Mouse (Mus musculus) 3T3-L1 (cell line): ENCODE data around the gene Nthl1.

ENCODE experiments used
- DNase-seq: peaks from one replicate; pipeline ENCODE4 v3.0.0-alpha.2; 2015; ENCODE audit warnings: low read depth, low spot score

The Nthl1 gene

DNA sequence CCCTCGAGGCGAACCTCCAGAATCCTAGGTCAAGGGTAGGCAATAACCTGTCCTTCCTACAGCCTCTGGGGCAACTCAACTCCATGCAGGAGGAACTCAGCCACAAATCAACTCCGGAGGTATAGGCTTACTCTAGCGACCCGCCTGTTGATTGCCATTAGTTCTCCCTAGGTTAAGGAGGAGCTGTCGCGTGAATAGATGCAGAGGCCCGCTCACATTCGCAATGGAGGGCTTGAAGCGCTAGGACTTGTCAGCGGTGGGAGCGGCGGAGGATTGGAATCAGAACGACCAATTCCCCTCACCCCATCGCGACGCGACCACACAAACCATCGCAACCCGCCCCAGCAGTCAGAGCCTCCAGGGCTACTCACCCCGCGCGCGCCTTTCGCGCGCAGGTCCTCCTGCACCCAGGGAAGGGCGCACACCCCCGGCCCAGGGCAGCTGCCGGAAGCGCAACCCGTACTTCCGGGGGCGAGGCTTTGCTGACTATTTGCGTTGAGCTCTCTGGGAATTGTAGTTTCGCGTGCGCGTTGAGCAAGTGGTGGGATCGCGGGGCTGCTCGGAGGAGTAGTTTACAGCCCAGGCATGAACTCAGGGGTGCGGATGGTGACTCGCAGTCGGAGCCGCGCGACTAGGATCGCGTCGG, at the start of gene Nthl1, which contains the start of gene Tsc2:
Gene Nthl1, plus strand, starts transcription at position 514 of the 646 bp plus-strand sequence.
Gene Tsc2, minus strand, starts transcription at position 464 of the 646 bp plus-strand sequence.
- DNase-seq = peak; percentile 88

DNA sequence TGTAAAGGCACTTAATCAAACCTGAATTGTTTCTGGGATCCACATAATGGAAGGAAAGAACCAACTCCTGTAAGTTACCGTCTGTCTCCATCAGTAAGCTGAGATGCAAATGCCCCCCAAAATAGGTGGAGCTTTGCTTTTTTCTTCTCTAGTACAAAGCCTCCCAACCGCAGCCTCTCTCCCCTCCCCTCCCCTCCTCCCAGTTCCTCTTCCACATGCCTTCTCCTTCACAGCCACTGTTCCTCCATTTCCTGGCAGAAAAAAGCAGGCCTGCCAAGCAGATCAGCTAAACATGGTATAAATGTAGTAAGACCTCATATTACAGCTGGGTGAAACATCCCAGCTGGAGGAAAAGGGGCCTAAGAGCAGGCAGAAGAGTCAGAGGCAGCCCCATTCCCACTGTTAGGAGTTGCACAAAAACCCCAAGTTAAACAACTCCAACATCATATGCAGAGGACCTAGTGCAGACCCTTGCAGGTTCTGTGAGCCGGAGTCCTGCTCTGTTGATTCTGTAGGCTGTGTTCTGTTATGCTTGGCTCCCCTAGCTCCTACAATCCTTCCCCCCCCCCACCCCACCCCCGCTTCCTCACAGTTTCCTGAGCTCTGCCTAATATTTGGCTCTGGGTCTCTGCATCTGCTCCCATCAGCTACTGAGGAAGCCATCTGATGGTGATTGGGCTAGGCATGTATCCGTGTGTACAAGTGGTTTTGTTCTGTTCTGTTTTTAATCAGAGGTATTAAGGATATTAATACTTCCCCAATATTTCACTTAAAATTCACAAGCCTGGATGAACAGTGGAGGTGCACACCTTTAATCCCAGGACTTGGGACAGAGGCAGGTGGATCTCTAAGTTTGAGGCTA, 48.6 kb upstream of the Nthl1 start:
- no peak for DNase-seq

DNA sequence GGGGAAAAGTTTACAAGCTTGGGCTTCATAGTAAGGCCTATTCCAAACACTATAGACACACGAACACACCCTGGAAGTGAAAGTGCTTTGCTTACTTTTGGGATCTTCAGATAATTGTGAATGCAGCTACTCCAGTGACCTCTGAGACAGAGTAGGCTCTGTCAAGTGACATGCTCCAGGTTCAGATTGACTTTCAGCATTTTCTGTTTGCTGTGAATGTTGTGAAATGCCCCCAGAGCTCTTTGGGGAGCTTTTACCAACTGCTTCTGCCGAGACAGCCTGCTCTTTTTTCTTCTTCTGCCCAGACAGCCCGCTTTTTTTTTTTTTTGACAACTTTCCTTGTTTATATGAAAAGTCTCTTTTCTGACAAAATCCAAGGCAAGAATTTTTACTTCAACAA, 48.0 kb upstream of the Nthl1 start:
- DNase-seq = no peak

DNA sequence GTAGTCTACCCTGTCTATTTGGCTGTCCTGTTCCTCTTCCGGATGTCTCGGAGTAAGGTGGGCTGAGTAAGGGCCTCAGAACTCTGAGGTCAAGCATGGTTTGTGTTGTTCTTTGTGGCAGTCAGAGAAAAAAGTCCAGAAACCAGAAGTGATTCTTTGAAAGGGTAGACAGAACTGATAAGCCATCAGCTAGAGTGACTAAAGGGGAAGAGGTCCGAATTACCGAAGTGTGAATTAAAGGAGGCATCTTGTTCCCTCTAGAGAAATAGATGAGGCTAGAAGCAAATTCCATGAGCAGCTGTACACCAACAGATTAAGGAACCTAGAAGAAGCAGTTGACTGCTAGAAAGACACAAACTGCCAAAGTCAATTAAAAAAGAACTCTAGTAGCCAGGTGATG, 45.9 kb upstream of the Nthl1 start:
- no peak for DNase-seq

DNA sequence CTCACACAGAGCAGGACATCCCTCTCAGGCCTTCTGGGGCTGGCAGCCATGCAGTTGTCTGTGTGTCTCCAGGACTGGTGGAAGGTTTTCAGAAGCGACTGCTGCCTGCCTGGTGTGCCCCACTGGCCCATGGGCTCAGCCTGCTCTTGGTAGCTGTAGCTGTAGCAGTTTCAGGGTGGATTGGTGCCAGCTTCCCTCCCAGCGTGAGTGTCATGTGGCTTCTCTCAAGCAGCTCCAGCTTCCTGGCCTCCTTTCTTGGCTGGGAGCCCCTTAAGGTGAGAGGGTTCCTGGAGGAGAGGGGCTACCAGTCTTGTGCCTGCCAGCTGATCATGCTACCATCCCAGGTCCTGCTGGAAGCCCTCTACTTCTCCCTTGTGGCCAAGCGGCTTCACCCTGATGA, 41.5 kb upstream of the Nthl1 start:
- DNase-seq = no peak

DNA sequence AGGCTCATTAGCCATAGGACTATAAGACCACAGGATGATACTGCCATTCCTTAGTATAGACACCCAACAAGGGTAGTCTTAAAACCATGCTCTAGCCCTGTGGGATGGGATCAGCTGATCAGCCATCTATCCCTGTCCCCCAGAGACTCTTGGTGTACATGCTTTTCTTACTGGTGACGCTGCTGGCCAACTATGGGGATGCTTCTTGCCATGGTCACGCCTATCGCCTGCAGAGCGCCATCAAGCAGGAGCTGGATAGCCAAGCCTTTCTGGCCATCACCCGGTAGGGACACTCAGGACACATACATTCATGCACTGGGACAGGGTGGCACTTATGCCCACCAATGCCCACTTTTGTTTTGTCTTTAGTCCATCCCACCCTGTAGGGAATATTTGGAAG, 40.8 kb upstream of the Nthl1 start:
- DNase-seq = no peak

DNA sequence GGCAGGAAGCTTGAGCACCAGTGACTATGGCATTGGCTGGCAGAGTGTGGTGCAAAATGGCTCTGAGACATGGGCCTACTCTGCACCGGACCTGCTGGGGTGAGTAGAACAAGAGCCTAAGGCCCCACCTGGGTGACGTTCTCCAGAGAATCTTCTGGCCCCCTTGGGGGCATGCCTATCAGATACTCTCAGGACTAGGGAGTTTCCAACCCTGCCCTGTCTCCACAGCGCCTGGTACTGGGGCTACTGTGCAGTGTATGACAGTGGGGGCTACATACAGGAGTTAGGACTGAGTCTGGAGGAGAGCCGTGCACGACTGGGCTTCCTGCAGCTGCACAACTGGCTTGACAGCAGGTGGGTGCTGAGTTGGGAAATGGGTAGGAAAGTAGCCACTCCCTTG, 39.2 kb upstream of the Nthl1 start:
- no peak for DNase-seq

DNA sequence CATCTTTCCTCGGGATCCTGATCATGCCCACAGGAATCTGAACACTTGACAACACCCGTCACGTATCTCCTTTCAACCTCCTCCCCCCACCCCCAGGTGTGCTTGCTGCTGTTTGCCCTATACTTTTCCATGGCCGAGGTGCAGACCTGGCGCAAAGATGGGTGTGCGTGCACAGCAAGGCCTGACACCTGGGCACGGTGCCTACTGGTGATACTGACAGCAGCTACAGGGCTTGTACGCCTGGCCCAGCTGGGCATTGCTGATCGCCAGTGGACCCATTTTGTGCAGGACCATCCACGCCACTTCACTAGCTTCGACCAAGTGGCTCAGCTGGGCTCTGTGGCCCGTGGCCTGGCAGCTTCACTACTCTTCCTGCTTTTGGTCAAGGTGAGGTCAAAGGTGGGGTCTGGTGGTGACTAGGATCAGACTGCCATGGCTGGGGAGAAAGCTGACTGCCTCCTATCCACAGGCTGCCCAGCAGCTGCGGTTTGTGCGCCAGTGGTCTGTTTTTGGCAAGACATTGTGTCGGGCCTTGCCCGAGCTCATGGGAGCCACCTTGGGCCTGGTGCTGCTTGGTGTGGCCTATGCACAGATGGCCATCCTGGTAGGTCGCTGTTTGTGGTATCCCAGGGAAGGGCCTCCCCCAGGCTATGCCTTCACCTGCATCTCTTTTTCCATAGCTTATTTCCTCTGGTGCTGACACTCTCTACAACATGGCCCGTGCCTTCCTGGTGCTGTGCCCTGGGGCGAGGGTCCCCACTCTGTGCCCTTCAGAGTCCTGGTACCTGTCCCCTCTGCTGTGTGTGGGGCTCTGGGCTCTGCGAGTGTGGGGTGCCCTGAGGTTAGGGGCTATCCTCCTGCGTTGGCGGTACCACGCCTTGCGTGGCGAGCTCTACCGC, 38.2 kb upstream of the Nthl1 start:
- DNase-seq = no peak

DNA sequence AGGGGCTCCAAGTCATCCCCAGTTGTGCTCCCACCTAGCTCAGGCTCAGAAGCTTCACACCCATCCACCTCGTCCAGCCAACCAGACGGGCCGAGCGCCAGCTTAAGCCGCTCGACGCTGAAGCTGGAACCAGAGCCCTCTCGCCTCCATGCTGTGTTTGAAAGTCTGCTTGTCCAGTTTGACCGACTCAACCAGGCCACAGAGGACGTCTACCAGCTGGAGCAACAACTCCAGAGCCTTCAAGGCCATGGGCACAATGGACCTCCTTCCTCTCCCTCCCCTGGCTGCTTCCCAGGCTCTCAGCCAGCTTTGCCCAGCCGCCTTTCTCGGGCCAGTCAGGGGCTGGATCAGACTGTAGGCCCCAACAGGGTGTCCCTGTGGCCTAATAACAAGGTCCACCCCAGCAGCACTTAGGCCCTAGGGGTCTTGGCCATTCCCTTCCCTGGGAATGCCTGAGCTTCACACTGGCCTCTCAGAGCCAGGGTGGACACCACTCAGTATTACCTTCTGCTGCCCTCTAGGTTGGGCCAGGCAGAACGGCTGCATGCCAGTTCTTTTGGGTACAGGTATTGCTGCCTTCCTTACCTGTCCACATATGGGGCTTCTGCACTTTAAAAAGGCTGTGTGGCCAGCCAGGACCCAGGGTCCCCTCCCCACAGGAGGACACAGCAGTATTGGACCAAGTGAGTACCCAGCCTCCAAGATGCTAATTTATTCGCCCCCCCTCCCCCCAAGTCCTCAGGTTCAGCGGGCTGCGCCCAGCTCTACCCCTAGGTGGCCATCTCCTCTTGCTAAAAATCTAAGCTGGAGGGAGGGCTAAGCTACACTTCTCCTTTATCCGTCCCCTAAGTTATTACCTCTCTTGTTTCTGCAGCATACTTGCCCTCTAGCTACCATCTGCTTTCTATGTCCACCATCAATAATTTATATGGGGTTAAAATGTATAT, 37.1 kb upstream of the Nthl1 start:
- peak; percentile 24 for DNase-seq

DNA sequence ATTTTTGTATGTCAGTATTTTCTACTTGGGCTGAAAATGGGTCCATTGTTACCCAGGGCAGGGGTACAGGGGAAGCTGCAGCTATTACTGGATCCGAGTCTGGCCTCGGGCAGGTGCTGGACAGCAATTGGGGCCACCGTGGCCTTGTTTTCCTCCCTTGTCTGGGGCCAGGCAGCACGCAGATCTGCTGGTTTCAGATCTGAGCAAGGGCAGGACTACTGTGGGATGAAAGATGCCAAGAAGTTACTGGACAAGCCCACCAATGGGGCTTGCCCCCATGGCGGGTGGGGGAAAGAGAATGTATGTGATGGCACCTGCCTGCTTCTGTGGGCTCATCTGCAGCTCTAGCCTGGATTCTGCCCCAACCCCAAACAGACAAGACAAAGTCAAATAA, 36.4 kb upstream of the Nthl1 start:
- no peak for DNase-seq

DNA sequence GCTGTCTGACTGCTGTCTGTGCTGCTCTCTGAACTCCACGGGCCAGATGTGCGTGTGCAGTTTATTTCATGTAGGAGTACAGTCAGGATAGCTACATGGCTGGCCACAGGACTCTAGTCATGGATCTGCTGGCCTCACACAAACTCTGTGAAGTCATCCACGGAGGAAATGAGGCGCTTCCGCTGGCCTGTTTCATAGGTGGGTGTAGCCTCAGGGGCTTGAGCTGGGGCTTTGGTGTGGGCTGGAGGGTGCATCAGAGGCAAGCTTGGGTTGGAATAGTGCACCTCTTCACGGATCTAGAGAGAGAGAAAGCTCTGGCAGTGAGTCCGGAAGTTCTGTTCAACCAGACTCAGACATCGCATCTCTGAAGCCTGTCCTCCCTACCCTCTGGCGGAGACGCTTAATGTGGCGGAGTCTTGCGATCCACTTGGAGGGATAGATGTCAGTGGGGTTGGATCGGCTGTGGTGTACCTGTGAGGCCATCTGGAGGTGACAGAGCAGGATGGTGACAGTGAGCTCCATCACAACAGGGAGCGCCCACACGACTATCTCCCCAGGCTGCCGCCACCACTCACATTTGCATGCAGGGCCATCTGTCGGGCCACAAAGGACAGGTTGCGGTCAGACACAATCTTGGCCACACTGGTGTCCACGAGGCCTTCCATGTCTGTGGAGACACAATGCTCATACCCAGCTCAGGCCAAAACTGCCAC, 35.9 kb upstream of the Nthl1 start:
- no peak for DNase-seq

DNA sequence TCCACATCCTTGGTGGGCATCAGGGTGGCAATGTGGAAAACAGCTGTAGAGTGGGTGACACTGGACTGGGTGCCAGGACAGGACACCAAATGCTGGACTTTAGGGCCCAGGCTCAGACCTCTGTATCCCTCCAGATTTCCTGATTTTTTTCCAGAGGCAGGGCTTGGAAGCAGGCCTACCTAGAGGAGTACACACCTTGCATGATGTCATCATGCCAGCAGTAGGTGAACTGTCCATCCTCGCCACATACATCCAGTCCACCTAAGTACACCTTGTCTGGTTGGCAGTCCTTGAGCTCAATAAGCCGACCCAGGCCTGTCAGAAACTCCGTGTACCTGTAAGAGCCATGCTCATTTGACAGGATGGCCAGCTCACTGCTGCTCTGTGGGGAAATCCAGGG, 34.5 kb upstream of the Nthl1 start:
- DNase-seq = no peak

DNA sequence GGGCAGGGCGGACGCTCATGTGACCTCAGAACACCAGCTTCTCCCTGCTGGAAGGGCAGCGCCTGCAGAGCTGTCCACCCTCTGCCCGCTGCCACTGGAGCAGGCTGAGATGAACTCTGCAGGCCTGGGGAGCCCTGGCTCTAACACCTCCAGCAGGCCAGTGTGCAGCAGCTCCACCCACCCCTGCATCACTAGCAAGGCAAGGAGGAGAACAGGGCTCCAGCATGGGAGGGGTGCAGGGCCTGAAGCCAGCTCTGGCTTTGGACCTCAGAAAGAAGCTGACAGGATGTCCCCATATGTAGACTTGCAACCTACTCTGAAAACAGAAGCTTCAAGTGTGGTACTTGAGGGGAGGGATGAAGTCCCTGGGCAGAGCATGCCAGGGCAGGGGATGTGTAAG, 32.0 kb upstream of the Nthl1 start:
- no peak for DNase-seq

DNA sequence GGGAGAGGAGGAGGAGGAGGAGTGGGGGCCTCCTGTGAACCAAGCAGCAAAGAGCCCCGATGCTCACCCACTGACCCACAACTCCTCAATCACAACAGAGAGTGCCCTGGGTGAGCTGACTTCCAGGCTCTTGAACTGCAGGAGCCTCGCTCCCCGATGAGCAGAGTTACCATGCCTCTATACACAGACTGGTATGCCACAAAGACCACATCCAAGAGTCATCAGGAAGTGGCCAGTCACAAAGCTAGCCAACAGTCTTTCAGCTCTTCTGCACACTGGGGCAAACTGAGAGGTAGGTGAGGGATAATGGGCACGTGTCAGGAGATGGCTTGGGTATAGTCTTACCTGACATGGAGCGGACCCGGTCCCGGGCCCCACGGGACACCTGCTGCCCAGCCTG, 28.5 kb upstream of the Nthl1 start:
- no peak for DNase-seq

DNA sequence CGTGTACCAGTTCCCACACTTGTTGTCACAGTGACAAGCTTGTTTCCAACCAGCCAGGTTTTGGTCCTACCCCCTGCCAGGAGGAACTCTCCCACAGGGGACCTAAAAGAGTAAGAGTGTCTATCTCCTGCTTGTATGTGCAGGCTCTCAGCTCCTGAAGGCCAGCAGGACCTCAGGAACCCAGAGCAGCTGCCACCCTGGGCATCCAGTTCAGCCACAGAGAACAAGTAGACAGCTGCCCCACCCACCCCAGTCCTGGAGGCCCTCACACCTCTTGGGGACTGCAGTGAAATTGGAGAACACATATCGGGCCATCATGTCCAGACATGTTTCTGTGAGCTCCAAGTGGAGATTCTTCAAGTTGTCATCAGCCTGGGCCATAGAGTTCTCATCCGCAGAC, 27.9 kb upstream of the Nthl1 start:
- no peak for DNase-seq

DNA sequence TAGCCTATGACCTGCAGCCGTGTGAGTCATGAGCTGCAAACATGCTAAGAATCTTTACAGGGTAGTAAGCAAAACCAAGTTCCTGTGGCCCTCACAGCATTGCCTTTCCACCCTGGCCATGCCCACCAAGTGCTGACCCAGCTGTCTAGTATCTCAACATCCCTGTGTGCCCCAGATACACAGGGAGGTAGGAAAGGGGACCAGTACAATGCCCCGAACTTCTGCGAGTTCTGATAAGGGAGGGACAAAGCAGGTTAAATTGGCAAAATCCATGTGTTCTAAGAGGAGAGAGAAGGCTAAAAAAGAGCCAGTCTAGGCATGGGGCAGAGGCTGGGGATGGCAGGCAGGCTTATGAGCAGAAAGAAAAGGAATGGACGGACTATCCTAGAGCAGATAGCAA, 24.1 kb upstream of the Nthl1 start:
- DNase-seq = no peak

DNA sequence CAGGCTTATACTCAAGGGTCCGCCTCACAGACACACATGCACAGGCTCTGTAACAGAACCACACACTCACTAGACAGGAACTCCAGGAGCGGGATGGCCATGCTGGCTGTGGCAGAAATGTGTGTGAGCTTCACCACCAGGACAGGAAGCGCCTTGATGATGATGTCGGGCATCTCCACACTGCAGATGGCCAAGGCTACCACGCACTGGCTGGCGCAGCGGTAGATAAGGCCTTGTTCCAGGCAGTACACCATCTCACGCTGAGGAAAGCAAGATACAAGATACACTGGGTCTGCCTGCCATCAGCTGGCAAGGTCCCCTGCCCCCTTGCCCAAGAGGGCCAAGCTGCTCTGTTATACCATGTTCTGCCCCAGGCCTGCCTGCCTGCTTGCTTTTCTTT, 23.6 kb upstream of the Nthl1 start:
- DNase-seq = no peak

DNA sequence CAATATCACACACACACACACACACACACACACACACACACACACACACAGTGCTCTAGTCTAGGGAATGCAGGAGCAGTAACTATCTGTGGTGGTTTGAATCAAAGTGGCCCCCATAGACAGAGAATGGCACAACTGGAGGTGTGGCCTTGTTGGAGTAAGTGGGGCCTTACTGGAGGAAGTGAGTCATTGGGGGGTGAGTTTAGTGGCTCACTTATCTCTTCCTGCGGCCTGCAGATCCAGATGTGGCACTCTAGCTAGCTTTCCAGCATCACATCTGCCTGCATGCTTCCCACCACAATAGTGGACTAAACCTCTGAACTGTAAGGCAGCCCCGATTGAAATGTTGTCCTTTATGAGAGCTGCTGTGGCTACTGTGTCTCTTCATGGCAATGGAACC, 21.8 kb upstream of the Nthl1 start:
- no peak for DNase-seq

DNA sequence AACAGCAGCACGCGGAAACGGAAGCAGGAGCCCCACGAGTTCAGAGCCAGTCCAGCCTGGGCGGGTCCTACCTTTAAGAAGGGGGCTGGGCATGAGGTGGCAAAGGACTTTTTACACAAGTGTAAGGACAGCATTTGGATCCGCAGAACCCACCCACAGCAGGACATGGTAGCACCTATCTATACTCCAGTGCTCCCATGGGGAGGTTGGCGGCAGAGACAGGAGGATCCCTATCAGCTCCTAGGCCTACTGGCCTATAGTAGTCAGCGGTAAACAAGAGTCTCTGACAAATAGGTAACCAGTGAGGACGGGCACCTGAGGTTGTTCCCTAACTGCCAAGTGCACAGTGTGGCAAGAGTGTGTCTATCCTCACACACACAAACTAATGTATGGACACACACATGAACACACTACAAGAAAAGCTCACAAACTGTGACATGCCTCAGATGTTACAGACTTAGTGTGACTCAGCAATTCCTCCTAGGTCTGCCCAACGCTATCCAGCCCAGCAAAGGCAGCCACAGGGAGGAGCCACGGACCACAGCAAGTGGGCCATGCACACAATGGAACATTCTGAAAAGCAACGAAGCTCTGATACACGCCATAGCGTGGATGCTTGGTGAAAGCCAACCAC, 14.8 kb upstream of the Nthl1 start:
- peak; percentile 76 for DNase-seq

DNA sequence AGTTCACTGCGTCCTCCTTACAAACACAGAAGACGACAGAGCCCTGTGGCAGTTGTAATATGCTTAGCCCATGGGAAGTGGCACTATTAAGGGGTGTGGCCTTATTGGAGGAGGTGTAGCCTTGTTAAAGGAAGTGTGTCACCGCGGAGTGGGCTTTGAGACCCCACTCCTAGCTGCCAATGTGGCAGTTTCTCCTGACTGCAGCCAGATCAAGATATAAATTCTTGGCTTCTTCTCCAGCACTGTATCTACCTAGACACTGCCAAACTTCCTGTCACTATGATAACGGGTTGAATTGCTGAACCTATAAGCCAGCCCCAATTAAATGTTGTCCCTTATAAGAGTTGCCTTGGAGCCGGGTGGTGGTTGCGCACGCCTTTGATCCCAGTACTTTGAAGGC, 7.0 kb upstream of the Nthl1 start:
- no peak for DNase-seq
